Mouse (Mus musculus) liver, embryonic 15.5 days (tissue): ENCODE measurements around the gene Camk1g. TPM values are rescaled to one million over a fixed set of nuclear protein-coding genes. Genes with fewer than 3 reads are reported as not detected.

Source experiments
- ATAC-seq: fragments of 200-750 bp; cut with Nextera tagmentation; 2 replicates; pipeline ENCODE4 v1.8.0; 2017; ENCODE audit warnings: moderate number of reproducible peaks, mild to moderate bottlenecking, moderate library complexity; ENCODE audit not compliant: insufficient read depth
- H3K27ac ChIP-seq: fragments of 300-500 bp; sonication (generic); replicated peaks from 2 replicates; pipeline ENCODE4 v1.5.1; 2015; ENCODE audit warnings: mild to moderate bottlenecking, inconsistent platforms
- H3K27me3 ChIP-seq: fragments of 300-500 bp; sonication (generic); 2 replicates; pipeline ENCODE4 v1.6.1; 2015; ENCODE audit warnings: mild to moderate bottlenecking, inconsistent platforms
- H3K36me3 ChIP-seq: fragments of 300-500 bp; sonication (generic); replicated peaks from 2 replicates; pipeline ENCODE4 v1.6.1; 2015; ENCODE audit warnings: moderate library complexity, mild to moderate bottlenecking, inconsistent platforms
- H3K4me1 ChIP-seq: fragments of 300-500 bp; sonication (generic); replicated peaks from 2 replicates; pipeline ENCODE4 v1.6.1; 2015; ENCODE audit warnings: inconsistent platforms
- H3K4me2 ChIP-seq: fragments of 300-500 bp; sonication (generic); 2 replicates; pipeline ENCODE4 v1.6.1; 2015; ENCODE audit warnings: moderate library complexity, mild to moderate bottlenecking, inconsistent platforms
- H3K4me3 ChIP-seq: fragments of 300-500 bp; sonication (generic); replicated peaks from 2 replicates; pipeline ENCODE4 v1.5.1; 2015; ENCODE audit warnings: mild to moderate bottlenecking, inconsistent platforms
- H3K9ac ChIP-seq: fragments of 300-500 bp; sonication (generic); 2 replicates; pipeline ENCODE4 v1.6.1; 2015; ENCODE audit warnings: moderate library complexity, mild to moderate bottlenecking, inconsistent platforms
- H3K9me3 ChIP-seq: fragments of 300-500 bp; sonication (generic); replicated peaks from 2 replicates; pipeline ENCODE4 v1.6.1; 2016; ENCODE audit warnings: inconsistent platforms
- WGBS: fragments of 180-500 bp; shearing (Covaris S2); methylation state at CpG from one replicate; pipeline ENCODE4 v1.1.7; 2015; ENCODE audit warnings: mixed read lengths; ENCODE audit not compliant: insufficient replicate concordance; 5-methylcytosine and 5-hydroxymethylcytosine counted together
- polyA plus RNA-seq: library from polyadenylated mRNA; unstranded; fragments of >200 nt; fragmentation: Nextera tagmentation; extraction: Ambion mirVana; gene quantifications from 2 replicates; pipeline ENCODE4 v1.2.1, GENCODE M21; 2015

Gene Camk1g
- polyA plus RNA-seq, 1 experiment from 2014 or later: 0.41 TPM

GRCm38 (mm10) chr1:193317159-193317559 lies 52.9 kb downstream of the Camk1g start:
- Histone ChIP-seq H3K4me1 (0 out of 2 replicates have a peak, but pooled peaks cover 3% of the 10 kb centered on the region), H3K9ac (no peak overlapping the region), H3K27me3 (no peaks in the 10 kb centered on the region), H3K4me3 (no peak overlapping the region), H3K4me2 (no peak overlapping the region), H3K9me3 (no peaks in the 10 kb centered on the region), H3K27ac (no peak overlapping the region), H3K36me3 (no peaks in the 10 kb centered on the region)
- ATAC-seq: no peak
- WGBS: 40% methylated on average over 6 of the region's 6 CpGs

DNA sequence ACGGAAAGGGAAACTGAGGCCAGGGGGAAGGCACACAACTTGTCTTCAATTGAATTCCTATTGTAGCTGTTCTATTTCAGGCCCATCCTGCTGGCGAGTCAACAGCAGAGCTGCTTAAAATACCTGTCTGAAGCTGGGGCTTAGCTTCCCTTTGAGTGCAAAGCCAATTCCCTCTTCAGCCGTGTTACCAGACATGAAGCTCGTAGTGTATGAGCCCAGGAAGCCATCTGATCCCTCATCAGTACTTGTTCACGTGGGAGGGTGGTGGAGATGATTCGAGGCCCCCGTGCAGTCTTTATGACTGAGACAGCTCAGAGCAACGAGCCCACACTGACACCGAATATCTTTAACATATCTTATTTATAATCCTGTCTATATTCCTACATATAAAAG lies 53.7 kb downstream of the Camk1g start:
- H3K4me1 ChIP-seq: 0 out of 2 replicates have a peak, but pooled peaks cover 3% of the 10 kb centered on the region
- no peak for ATAC-seq
- 58% methylated on average over 9 of the region's 9 CpGs for WGBS
- H3K36me3 ChIP-seq: no peaks in the 10 kb centered on the region
- H3K9ac ChIP-seq: no peak overlapping the region
- no peak overlapping the region for H3K4me2 ChIP-seq
- no peaks in the 10 kb centered on the region for H3K9me3 ChIP-seq
- no peak overlapping the region for H3K27ac ChIP-seq
- H3K27me3 ChIP-seq: no peaks in the 10 kb centered on the region
- H3K4me3 ChIP-seq: no peak overlapping the region

GRCm38 (mm10) chr1:193315705-193316357 lies 54.3 kb downstream of the Camk1g start:
- H3K27me3 ChIP-seq: no peaks in the 10 kb centered on the region
- no peaks in the 10 kb centered on the region for H3K9me3 ChIP-seq
- H3K4me1 ChIP-seq: 0 out of 2 replicates have a peak, but pooled peaks cover 3% of the 10 kb centered on the region
- H3K4me3 ChIP-seq: no peak overlapping the region
- H3K9ac ChIP-seq: no peak overlapping the region
- H3K27ac ChIP-seq: no peak overlapping the region
- H3K36me3 ChIP-seq: no peaks in the 10 kb centered on the region
- H3K4me2 ChIP-seq: no peak overlapping the region
- no peak for ATAC-seq
- 55% methylated on average over 5 of the region's 5 CpGs for WGBS

- ATAC-seq: peak; percentile 76
- 50% methylated on average over 1 of the region's 1 CpGs for WGBS
- Histone ChIP-seq H3K27ac (peak overlapping the region; percentile 66), H3K4me2 (no peak overlapping the region), H3K36me3 (no peaks in the 10 kb centered on the region), H3K27me3 (no peaks in the 10 kb centered on the region), H3K9ac (no peak overlapping the region), H3K9me3 (no peaks in the 10 kb centered on the region), H3K4me3 (no peak overlapping the region), H3K4me1 (peaks cover 10% of the 10 kb centered on the region)
These were observed 58.5 kb downstream of the Camk1g start for GRCm38 (mm10) chr1:193311596-193311995.

DNA sequence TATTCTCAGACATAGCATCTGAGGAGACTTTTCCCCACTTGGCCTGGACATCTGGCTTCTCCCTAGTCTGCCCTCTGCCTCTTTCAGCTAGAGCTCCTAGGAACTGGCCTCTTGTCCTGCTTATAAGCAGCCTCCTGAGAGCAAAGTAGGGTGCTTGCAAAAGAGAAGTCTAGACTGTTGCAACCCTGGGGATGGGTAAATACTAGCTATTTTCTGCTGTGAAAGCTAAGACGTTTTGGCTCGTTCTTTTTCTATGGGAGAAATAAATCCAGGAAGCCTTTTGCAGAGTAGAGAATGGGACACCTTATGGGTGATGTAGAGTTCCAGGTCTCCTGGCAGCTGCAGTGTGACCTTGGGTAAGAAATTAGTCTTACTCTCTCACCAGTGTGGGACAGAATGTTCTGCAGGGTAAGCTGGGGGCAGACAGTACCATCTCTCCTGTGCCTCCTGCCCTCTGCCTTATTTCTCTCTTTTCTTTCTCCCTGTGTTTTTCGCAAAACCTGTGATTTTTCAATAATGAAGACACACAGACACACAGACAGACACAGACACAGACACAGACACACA lies 59.5 kb downstream of the Camk1g start:
- Histone ChIP-seq H3K4me2 (no peak overlapping the region), H3K36me3 (no peaks in the 10 kb centered on the region), H3K27me3 (no peaks in the 10 kb centered on the region), H3K9ac (no peak overlapping the region), H3K9me3 (no peaks in the 10 kb centered on the region), H3K27ac (no peak overlapping the region), H3K4me1 (peaks cover 10% of the 10 kb centered on the region), H3K4me3 (no peak overlapping the region)
- 50% methylated on average over 3 of the region's 3 CpGs for WGBS
- ATAC-seq: no peak

GRCm38 (mm10) chr1:193309785-193310518 lies 60.1 kb downstream of the Camk1g start:
- WGBS: 39% methylated on average over 1 of the region's 1 CpGs
- no peaks in the 10 kb centered on the region for H3K27me3 ChIP-seq
- no peaks in the 10 kb centered on the region for H3K9me3 ChIP-seq
- H3K4me3 ChIP-seq: no peak overlapping the region
- no peak overlapping the region for H3K4me2 ChIP-seq
- H3K27ac ChIP-seq: no peak overlapping the region
- H3K4me1 ChIP-seq: peaks cover 10% of the 10 kb centered on the region
- H3K9ac ChIP-seq: no peak overlapping the region
- ATAC-seq: no peak
- no peaks in the 10 kb centered on the region for H3K36me3 ChIP-seq

- H3K27me3 ChIP-seq: no peaks in the 10 kb centered on the region
- H3K4me3 ChIP-seq: no peak overlapping the region
- H3K36me3 ChIP-seq: no peaks in the 10 kb centered on the region
- WGBS: 50% methylated on average over 2 of the region's 2 CpGs
- no peak overlapping the region for H3K27ac ChIP-seq
- ATAC-seq: no peak
- H3K4me1 ChIP-seq: peaks cover 10% of the 10 kb centered on the region
- H3K9ac ChIP-seq: no peak overlapping the region
- H3K4me2 ChIP-seq: no peak overlapping the region
- H3K9me3 ChIP-seq: no peaks in the 10 kb centered on the region
These were observed 63.3 kb downstream of the Camk1g start for GRCm38 (mm10) chr1:193306832-193307231.

- ATAC-seq: no peak
- Histone ChIP-seq H3K9me3 (no peaks in the 10 kb centered on the region), H3K27me3 (no peaks in the 10 kb centered on the region), H3K27ac (no peak overlapping the region), H3K36me3 (no peaks in the 10 kb centered on the region), H3K4me1 (peaks cover 6% of the 10 kb centered on the region), H3K4me3 (no peak overlapping the region), H3K9ac (no peak overlapping the region), H3K4me2 (no peak overlapping the region)
- WGBS: 42% methylated on average over 7 of the region's 7 CpGs
These were observed 64.7 kb downstream of the Camk1g start for GRCm38 (mm10) chr1:193305386-193305785.

DNA sequence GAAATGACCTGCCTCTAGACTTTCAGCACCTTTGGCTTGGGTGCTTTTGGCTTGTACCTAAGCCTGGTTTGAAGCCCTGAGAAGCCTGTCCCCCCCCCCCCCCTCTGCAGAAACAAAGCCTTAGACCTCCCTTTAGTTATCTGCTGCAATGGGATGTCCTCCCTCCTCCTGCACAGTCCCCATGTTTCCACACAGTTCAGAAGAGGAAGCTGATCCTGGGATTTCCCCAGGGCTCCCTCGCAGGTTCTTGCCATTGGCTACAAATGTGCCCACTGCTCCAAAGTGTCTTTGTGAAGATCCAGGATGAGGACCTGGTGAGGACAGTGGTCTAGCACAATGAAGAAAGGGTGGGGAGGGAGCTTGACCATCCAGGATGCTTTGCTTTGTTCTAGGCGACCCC lies 67.0 kb downstream of the Camk1g start:
- Histone ChIP-seq H3K27me3 (no peaks in the 10 kb centered on the region), H3K36me3 (no peaks in the 10 kb centered on the region), H3K4me2 (no peak overlapping the region), H3K4me1 (0 out of 2 replicates have a peak, but pooled peaks cover 5% of the 10 kb centered on the region), H3K9ac (no peak overlapping the region), H3K27ac (no peak overlapping the region), H3K9me3 (no peaks in the 10 kb centered on the region), H3K4me3 (no peak overlapping the region)
- no peak for ATAC-seq
- WGBS: 29% methylated on average over 2 of the region's 2 CpGs

- H3K4me3 ChIP-seq: no peak overlapping the region
- no peak overlapping the region for H3K9ac ChIP-seq
- H3K9me3 ChIP-seq: no peaks in the 10 kb centered on the region
- no peaks in the 10 kb centered on the region for H3K36me3 ChIP-seq
- WGBS: 42% methylated on average over 8 of the region's 8 CpGs
- no peak for ATAC-seq
- H3K27ac ChIP-seq: no peak overlapping the region
- no peaks in the 10 kb centered on the region for H3K27me3 ChIP-seq
- H3K4me2 ChIP-seq: no peak overlapping the region
- H3K4me1 ChIP-seq: 0 out of 2 replicates have a peak, but pooled peaks cover 5% of the 10 kb centered on the region
These were observed 68.0 kb downstream of the Camk1g start for GRCm38 (mm10) chr1:193302093-193302405.

- ATAC-seq: peak; percentile 4; the same call in 1 of the 2 replicates
- Histone ChIP-seq H3K36me3 (no peaks in the 10 kb centered on the region), H3K4me3 (no peak overlapping the region), H3K27ac (no peak overlapping the region), H3K9ac (no peak overlapping the region), H3K4me2 (no peak overlapping the region), H3K4me1 (0 out of 2 replicates have a peak, but pooled peaks cover 5% of the 10 kb centered on the region), H3K27me3 (no peaks in the 10 kb centered on the region), H3K9me3 (no peaks in the 10 kb centered on the region)
- WGBS: 39% methylated on average over 6 of the region's 6 CpGs
These were observed 68.6 kb downstream of the Camk1g start for GRCm38 (mm10) chr1:193301216-193302092.
